Mouse (Mus musculus): ENCODE measurements around the gene Adh7. TPM values are rescaled to one million over a fixed set of nuclear protein-coding genes. Genes with fewer than 3 reads are reported as not detected.

Adh7 gene
- polyA plus RNA-seq, 1 experiment, result 0.25 TPM

DNA sequence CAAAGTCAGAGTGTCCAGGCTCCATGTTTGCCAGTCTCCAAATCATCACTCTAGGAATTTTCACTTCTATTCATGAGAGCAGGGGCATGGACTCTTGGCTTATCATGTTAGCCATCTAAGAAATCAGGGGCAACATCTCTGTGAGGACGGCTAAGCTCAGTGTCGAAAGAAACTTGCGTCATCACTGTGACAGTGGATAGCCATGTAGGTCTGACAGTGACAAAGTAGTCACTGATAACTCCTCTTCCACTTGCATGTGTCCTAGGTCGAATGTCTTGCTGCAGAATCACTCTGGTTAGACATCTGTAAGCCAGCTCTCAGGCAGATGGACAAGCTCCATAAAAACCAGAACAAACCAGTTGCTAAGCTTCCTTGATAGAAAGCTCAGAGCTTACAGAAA lies 45.0 kb downstream of the Adh7 start:
- TF ChIP-seq POLR2A (IDR thresholded peaks at IDR 0.05; ENCODE audit: low read depth, low read length) (no peak), CTCF (conservative IDR thresholded peaks at IDR 0.05; ENCODE audit: insufficient read depth, insufficient read length, low read depth, low read length) (no peak)
- DNase-seq, result no peak
- Histone ChIP-seq H3K27me3 (replicated peaks; ENCODE audit: control insufficient read depth, insufficient read depth, low read length) (no peaks in the 10 kb centered on the region), H3K36me3 (ENCODE audit: control insufficient read depth, insufficient read depth, low read length) (no peaks in the 10 kb centered on the region), H3K4me1 (ENCODE audit: control insufficient read depth, insufficient read depth, low read length) (no peaks in the 10 kb centered on the region), H3K27ac (ENCODE audit: insufficient read depth, low read depth, low read length) (no peak overlapping the region), H3K4me3 (ENCODE audit: insufficient read depth, low read depth, low read length) (no peak overlapping the region)
- 65% methylated on average over 4 of the region's 4 CpGs for WGBS

GRCm38 (mm10) chr3:138263154-138263930 lies 45.8 kb downstream of the Adh7 start:
- DNase-seq, result no peak
- 57% methylated on average over 5 of the region's 5 CpGs for WGBS
- Histone ChIP-seq H3K4me3 (ENCODE audit: insufficient read depth, low read depth, low read length) (no peak overlapping the region), H3K36me3 (ENCODE audit: control insufficient read depth, insufficient read depth, low read length) (no peaks in the 10 kb centered on the region), H3K27me3 (replicated peaks; ENCODE audit: control insufficient read depth, insufficient read depth, low read length) (no peaks in the 10 kb centered on the region), H3K4me1 (ENCODE audit: control insufficient read depth, insufficient read depth, low read length) (no peaks in the 10 kb centered on the region), H3K27ac (ENCODE audit: insufficient read depth, low read depth, low read length) (no peak overlapping the region)
- TF ChIP-seq CTCF (conservative IDR thresholded peaks at IDR 0.05; ENCODE audit: insufficient read depth, insufficient read length, low read depth, low read length), result no peak
- no peak for TF ChIP-seq POLR2A (IDR thresholded peaks at IDR 0.05; ENCODE audit: low read depth, low read length)

DNA sequence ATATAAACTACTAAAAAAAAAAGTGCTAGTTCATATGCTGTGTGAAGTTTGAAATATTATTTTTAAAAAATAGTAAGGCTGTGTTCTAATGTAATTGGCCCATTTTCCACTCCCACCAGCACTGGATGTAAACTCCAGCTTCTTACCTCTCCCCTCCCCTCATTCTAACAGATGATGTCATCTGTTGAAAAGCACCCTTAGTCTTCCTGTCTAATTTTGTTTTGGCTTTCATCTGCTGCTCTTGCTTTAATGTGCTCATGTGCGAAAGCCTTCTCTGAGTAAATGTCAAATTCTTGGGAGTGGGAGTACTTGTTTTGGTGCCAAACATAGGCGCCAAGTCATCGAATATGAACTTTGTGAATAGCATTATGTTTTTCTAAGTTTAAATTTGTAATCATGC lies 47.1 kb downstream of the Adh7 start:
- WGBS, result 69% methylated on average over 3 of the region's 3 CpGs

GRCm38 (mm10) chr3:138270507-138270906 lies 52.9 kb downstream of the Adh7 start:
- no peaks in the 10 kb centered on the region for H3K27me3 ChIP-seq (replicated peaks; ENCODE audit: control insufficient read depth, insufficient read depth, low read length)
- peaks cover 3% of the 10 kb centered on the region; the same call in 1 of the 2 replicates for H3K4me1 ChIP-seq (ENCODE audit: control insufficient read depth, insufficient read depth, low read length)
- H3K36me3 ChIP-seq (ENCODE audit: control insufficient read depth, insufficient read depth, low read length), result no peaks in the 10 kb centered on the region
- H3K4me3 ChIP-seq (ENCODE audit: insufficient read depth, low read depth, low read length), result no peak overlapping the region
- no peak overlapping the region for H3K27ac ChIP-seq (ENCODE audit: insufficient read depth, low read depth, low read length)
- DNase-seq, result no peak
- 37% methylated on average over 1 of the region's 1 CpGs for WGBS
- TF ChIP-seq POLR2A (IDR thresholded peaks at IDR 0.05; ENCODE audit: low read depth, low read length) (no peak), CTCF (conservative IDR thresholded peaks at IDR 0.05; ENCODE audit: insufficient read depth, insufficient read length, low read depth, low read length) (no peak)

More for the DNA sequence above, 47.1 kb downstream of the Adh7 start:
- DNase-seq, result no peak
- no peak overlapping the region for H3K4me3 ChIP-seq (ENCODE audit: insufficient read depth, low read depth, low read length)
- H3K36me3 ChIP-seq (ENCODE audit: control insufficient read depth, insufficient read depth, low read length), result no peaks in the 10 kb centered on the region
- no peak overlapping the region for H3K27ac ChIP-seq (ENCODE audit: insufficient read depth, low read depth, low read length)
- no peaks in the 10 kb centered on the region for H3K27me3 ChIP-seq (replicated peaks; ENCODE audit: control insufficient read depth, insufficient read depth, low read length)
- no peaks in the 10 kb centered on the region for H3K4me1 ChIP-seq (ENCODE audit: control insufficient read depth, insufficient read depth, low read length)
- TF ChIP-seq CTCF (conservative IDR thresholded peaks at IDR 0.05; ENCODE audit: insufficient read depth, insufficient read length, low read depth, low read length), result no peak
- no peak for TF ChIP-seq POLR2A (IDR thresholded peaks at IDR 0.05; ENCODE audit: low read depth, low read length)

GRCm38 (mm10) chr3:138271297-138271696 lies 53.7 kb downstream of the Adh7 start:
- WGBS, result 80% methylated on average over 2 of the region's 2 CpGs
- Histone ChIP-seq H3K4me3 (ENCODE audit: insufficient read depth, low read depth, low read length) (no peak overlapping the region), H3K27me3 (replicated peaks; ENCODE audit: control insufficient read depth, insufficient read depth, low read length) (no peaks in the 10 kb centered on the region), H3K36me3 (ENCODE audit: control insufficient read depth, insufficient read depth, low read length) (no peaks in the 10 kb centered on the region), H3K27ac (ENCODE audit: insufficient read depth, low read depth, low read length) (no peak overlapping the region), H3K4me1 (ENCODE audit: control insufficient read depth, insufficient read depth, low read length) (peaks cover 3% of the 10 kb centered on the region; the same call in 1 of the 2 replicates)
- TF ChIP-seq POLR2A (IDR thresholded peaks at IDR 0.05; ENCODE audit: low read depth, low read length) (no peak), CTCF (conservative IDR thresholded peaks at IDR 0.05; ENCODE audit: insufficient read depth, insufficient read length, low read depth, low read length) (no peak)
- no peak for DNase-seq

- Histone ChIP-seq H3K27me3 (replicated peaks; ENCODE audit: control insufficient read depth, insufficient read depth, low read length) (no peaks in the 10 kb centered on the region), H3K36me3 (ENCODE audit: control insufficient read depth, insufficient read depth, low read length) (no peaks in the 10 kb centered on the region), H3K4me1 (ENCODE audit: control insufficient read depth, insufficient read depth, low read length) (peaks cover 3% of the 10 kb centered on the region; the same call in 1 of the 2 replicates), H3K27ac (ENCODE audit: insufficient read depth, low read depth, low read length) (no peak overlapping the region), H3K4me3 (ENCODE audit: insufficient read depth, low read depth, low read length) (no peak overlapping the region)
- 67% methylated on average over 7 of the region's 7 CpGs for WGBS
- TF ChIP-seq POLR2A (IDR thresholded peaks at IDR 0.05; ENCODE audit: low read depth, low read length), result no peak
- no peak for TF ChIP-seq CTCF (conservative IDR thresholded peaks at IDR 0.05; ENCODE audit: insufficient read depth, insufficient read length, low read depth, low read length)
- no peak for DNase-seq
These were observed 55.5 kb downstream of the Adh7 start for GRCm38 (mm10) chr3:138273080-138273479.

- H3K4me3 ChIP-seq (ENCODE audit: insufficient read depth, low read depth, low read length), result no peak overlapping the region
- TF ChIP-seq CTCF (conservative IDR thresholded peaks at IDR 0.05; ENCODE audit: insufficient read depth, insufficient read length, low read depth, low read length), result no peak
- no peak for TF ChIP-seq POLR2A (IDR thresholded peaks at IDR 0.05; ENCODE audit: low read depth, low read length)
- peak; percentile 56 for DNase-seq
- no peaks in the 10 kb centered on the region for H3K36me3 ChIP-seq (ENCODE audit: control insufficient read depth, insufficient read depth, low read length)
- WGBS, result 28% methylated on average over 3 of the region's 3 CpGs
- no peak overlapping the region; the same call in 1 of the 2 replicates for H3K27ac ChIP-seq (ENCODE audit: insufficient read depth, low read depth, low read length)
- no peaks in the 10 kb centered on the region for H3K27me3 ChIP-seq (replicated peaks; ENCODE audit: control insufficient read depth, insufficient read depth, low read length)
- H3K4me1 ChIP-seq (ENCODE audit: control insufficient read depth, insufficient read depth, low read length), result peaks cover 3% of the 10 kb centered on the region; the same call in 1 of the 2 replicates
These were observed 57.5 kb downstream of the Adh7 start for GRCm38 (mm10) chr3:138275100-138275499.

Measured in kidney, adult 2 months (tissue).